Mouse (Mus musculus) erythroblast, embryonic 14.5 days (primary cell): ENCODE data around the gene Colca2. TPM values are rescaled to one million over a fixed set of nuclear protein-coding genes. Genes with fewer than 3 reads are reported as not detected.

ENCODE experiments used
- H3K27me3 ChIP-seq: 2 replicates; pipeline ENCODE4 v1.6.1; 2012; ENCODE audit warnings: inconsistent platforms; ENCODE audit not compliant: control insufficient read depth
- H3K36me3 ChIP-seq: 2 replicates; pipeline ENCODE4 v1.6.1; 2012; ENCODE audit warnings: mild to moderate bottlenecking, inconsistent platforms; ENCODE audit not compliant: control insufficient read depth
- H3K4me1 ChIP-seq: 2 replicates; pipeline ENCODE4 v1.6.1; 2012; ENCODE audit warnings: inconsistent platforms; ENCODE audit not compliant: control insufficient read depth
- H3K4me3 ChIP-seq: replicated peaks from 2 replicates; pipeline ENCODE3; 2012; ENCODE audit warnings: moderate library complexity, mild to moderate bottlenecking, inconsistent platforms
- H3K9me3 ChIP-seq: 2 replicates; pipeline ENCODE4 v1.6.1; 2012; ENCODE audit warnings: low read length, inconsistent platforms, mixed read lengths; ENCODE audit not compliant: control insufficient read depth
- GATA1 ChIP-seq: IDR thresholded peaks from 2 replicates; pipeline ENCODE4 v1.6.1; 2012; ENCODE audit warnings: low read length, inconsistent platforms, mixed read lengths
- TAL1 ChIP-seq: IDR thresholded peaks from 3 replicates; pipeline ENCODE4 v1.6.1; 2012; ENCODE audit warnings: low read length, inconsistent platforms, mixed read lengths
- polyA plus RNA-seq: library from polyadenylated mRNA; stranded (reverse); fragments of >175 nt; gene quantifications from 2 replicates; pipeline ENCODE4 v1.2.3, GENCODE M21; 2012

Colca2 gene
- polyA plus RNA-seq, 1 experiment: not detected

DNA sequence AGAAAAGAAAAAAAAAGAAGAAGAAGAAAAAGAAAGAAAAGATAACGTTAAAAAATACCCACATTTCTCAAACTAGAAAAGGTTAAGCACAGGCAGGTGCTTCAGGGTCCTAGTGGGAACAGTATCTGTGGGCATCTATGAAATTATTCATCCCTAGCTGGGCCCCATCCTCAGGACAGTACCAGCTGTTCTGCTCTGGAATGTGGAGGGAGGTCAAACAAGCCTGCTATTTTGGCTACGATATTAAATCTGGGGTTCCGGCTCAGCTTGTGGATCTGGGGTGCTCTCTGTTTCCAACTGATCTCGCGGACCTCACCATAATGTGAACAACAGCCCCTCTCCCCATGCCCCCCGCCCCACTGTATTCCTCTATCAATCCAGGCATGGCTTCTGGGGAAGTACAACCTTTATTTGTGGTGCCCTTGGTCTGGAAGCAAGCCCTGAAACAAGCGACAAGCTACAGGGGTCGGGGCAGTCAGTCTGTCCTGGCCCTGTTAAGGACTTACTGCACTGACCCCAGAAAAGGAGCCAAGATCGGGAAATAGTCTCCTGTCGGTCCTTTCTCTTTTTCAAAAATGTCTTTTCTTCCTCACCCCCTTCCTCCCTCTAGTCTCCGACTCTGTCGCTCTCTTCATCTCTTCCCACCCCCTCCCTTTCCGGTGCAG, 403 bp downstream of the Colca2 start:
- Histone ChIP-seq H3K36me3 (no peaks in the 10 kb centered on the region), H3K4me1 (no peaks in the 10 kb centered on the region; the same call in 1 of the 2 replicates), H3K9me3 (no peaks in the 10 kb centered on the region), H3K27me3 (peaks cover 43% of the 10 kb centered on the region), H3K4me3 (no peak overlapping the region)
- no peak for TF ChIP-seq GATA1
- no peak for TF ChIP-seq TAL1

GRCm38 (mm10) chr9:51274678-51275077, 3.7 kb downstream of the Colca2 start:
- no peaks in the 10 kb centered on the region; the same call in 1 of the 2 replicates for H3K4me1 ChIP-seq
- H3K36me3 ChIP-seq: no peaks in the 10 kb centered on the region
- H3K9me3 ChIP-seq: no peaks in the 10 kb centered on the region
- TF ChIP-seq GATA1 (no peak), TAL1 (no peak)
- H3K27me3 ChIP-seq: peaks cover 31% of the 10 kb centered on the region
- no peak overlapping the region for H3K4me3 ChIP-seq

- H3K4me3 ChIP-seq: no peak overlapping the region
- no peaks in the 10 kb centered on the region for H3K36me3 ChIP-seq
- H3K4me1 ChIP-seq: no peaks in the 10 kb centered on the region; the same call in 1 of the 2 replicates
- H3K9me3 ChIP-seq: no peaks in the 10 kb centered on the region
- H3K27me3 ChIP-seq: peaks cover 21% of the 10 kb centered on the region
- TF ChIP-seq TAL1 (no peak), GATA1 (no peak)
These were observed 4.7 kb downstream of the Colca2 start for GRCm38 (mm10) chr9:51273581-51274154.

DNA sequence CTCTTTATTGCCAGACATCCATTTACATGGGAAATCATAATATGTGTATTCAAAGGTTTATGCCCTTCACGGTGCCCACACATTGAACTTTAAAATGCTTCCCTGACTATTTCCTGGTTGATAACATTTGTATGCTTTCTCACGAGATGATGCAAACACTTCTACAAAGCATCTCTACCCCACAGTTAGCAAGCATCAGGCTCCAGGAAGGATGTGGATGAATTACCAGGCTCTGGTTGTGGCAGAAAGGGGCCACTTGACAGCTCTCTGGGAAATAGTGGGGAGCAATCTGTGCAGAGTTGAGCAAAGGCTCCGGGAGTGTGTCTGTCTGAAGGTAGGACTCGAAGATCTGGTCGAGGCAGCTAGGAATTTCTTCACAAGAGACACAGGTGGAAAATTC, 6.3 kb downstream of the Colca2 start:
- no peak overlapping the region for H3K4me3 ChIP-seq
- peaks cover 5% of the 10 kb centered on the region for H3K27me3 ChIP-seq
- no peak for TF ChIP-seq GATA1
- no peak for TF ChIP-seq TAL1

GRCm38 (mm10) chr9:51271073-51271472, 7.3 kb downstream of the Colca2 start:
- TF ChIP-seq GATA1 (no peak), TAL1 (no peak)
- no peaks in the 10 kb centered on the region for H3K36me3 ChIP-seq

More for the DNA sequence above, 6.3 kb downstream of the Colca2 start:
- H3K4me1 ChIP-seq: no peaks in the 10 kb centered on the region
- no peaks in the 10 kb centered on the region for H3K9me3 ChIP-seq
- H3K36me3 ChIP-seq: no peaks in the 10 kb centered on the region

GRCm38 (mm10) chr9:51268852-51269251, 9.5 kb downstream of the Colca2 start:
- H3K4me1 ChIP-seq: no peaks in the 10 kb centered on the region
- H3K27me3 ChIP-seq: peaks cover 5% of the 10 kb centered on the region; the same call in 1 of the 2 replicates
- TF ChIP-seq TAL1 (no peak), GATA1 (no peak)
- H3K36me3 ChIP-seq: no peaks in the 10 kb centered on the region
- no peak overlapping the region for H3K4me3 ChIP-seq
- H3K9me3 ChIP-seq: no peaks in the 10 kb centered on the region

More at GRCm38 (mm10) chr9:51271073-51271472, 7.3 kb downstream of the Colca2 start:
- H3K27me3 ChIP-seq: peaks cover 5% of the 10 kb centered on the region; the same call in 1 of the 2 replicates
- no peaks in the 10 kb centered on the region for H3K4me1 ChIP-seq
- H3K4me3 ChIP-seq: no peak overlapping the region
- no peaks in the 10 kb centered on the region for H3K9me3 ChIP-seq

GRCm38 (mm10) chr9:51258426-51258825, 19.9 kb downstream of the Colca2 start:
- Histone ChIP-seq H3K9me3 (no peaks in the 10 kb centered on the region), H3K36me3 (no peaks in the 10 kb centered on the region), H3K27me3 (no peaks in the 10 kb centered on the region), H3K4me1 (no peaks in the 10 kb centered on the region), H3K4me3 (no peak overlapping the region)
- TF ChIP-seq GATA1 (no peak), TAL1 (no peak)

- TF ChIP-seq TAL1 (no peak), GATA1 (no peak)
- no peaks in the 10 kb centered on the region for H3K9me3 ChIP-seq
- H3K4me1 ChIP-seq: no peaks in the 10 kb centered on the region
- no peak overlapping the region for H3K4me3 ChIP-seq
- no peaks in the 10 kb centered on the region for H3K27me3 ChIP-seq
- no peaks in the 10 kb centered on the region for H3K36me3 ChIP-seq
These were observed 21.4 kb downstream of the Colca2 start for GRCm38 (mm10) chr9:51256780-51257502.

GRCm38 (mm10) chr9:51238741-51239385, 39.5 kb downstream of the Colca2 start:
- Histone ChIP-seq H3K36me3 (no peaks in the 10 kb centered on the region), H3K4me1 (no peaks in the 10 kb centered on the region), H3K9me3 (no peaks in the 10 kb centered on the region), H3K27me3 (no peaks in the 10 kb centered on the region), H3K4me3 (no peak overlapping the region)
- no peak for TF ChIP-seq GATA1
- TF ChIP-seq TAL1: no peak
